Mouse (Mus musculus) liver, postnatal 0 days (tissue): ENCODE data around the gene Ankmy2.

Experiments used
- CTCF ChIP-seq: sonication (generic); IDR thresholded peaks from 2 replicates; pipeline ENCODE4 v1.5.1; 2016; ENCODE audit warnings: antibody characterized with exemption, low read depth
- EP300 ChIP-seq: IDR thresholded peaks from 2 replicates; pipeline ENCODE4 v1.6.1; 2016; ENCODE audit warnings: antibody characterized with exemption, low read depth, mild to moderate bottlenecking

DNA sequence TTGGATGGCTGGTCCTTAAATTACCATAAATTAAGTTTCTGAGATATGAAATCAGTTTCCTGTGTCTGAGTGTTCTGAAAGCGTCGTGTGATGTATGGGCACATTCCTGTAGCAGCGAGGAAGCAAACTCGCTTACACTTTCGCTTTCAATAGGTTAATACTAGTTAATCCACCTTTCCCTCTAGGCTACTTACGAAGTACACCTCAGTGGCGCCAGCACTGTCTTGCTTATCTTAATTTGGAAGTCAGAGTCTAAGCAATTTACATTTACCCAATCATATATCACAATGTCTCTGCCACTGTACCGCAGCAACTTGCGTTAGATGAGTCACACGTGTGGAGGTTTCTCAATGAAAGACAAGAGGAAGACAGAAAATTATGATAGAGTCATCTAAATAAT lies 60.0 kb downstream of the Ankmy2 start:
- TF ChIP-seq EP300 (no peak), CTCF (no peak)
